In genomic region chr4:68536254-68536653, GRCm38 (mm10) we compare ENCODE assay signal across 20 mouse cellular contexts.
A peak's percentile ranks its signal among the peaks of the same experiment; 100 is the strongest.
DNase-seq lines count a peak whose midpoint lies in the region; ATAC-seq and TF ChIP-seq lines count a peak whose summit lies in the region.
"Had no signal": no experiment of that assay in that cellular context is flagged by ENCODE, and none has a peak within 500 bp of the region (broad histone marks: within the 10 kb centered on the region; RNA-seq: fewer than 3 reads in every experiment).

No protein-coding gene starts in this region.

- H3K27me3 ChIP-seq in forebrain, embryonic 16.5 days (replicated peaks; ENCODE audit: control insufficient read depth, insufficient read depth, low read length) = no peaks in the 10 kb centered on the region
- H3K27me3 ChIP-seq in forebrain, embryonic 10.5 days (ENCODE audit: poor library complexity, severe bottlenecking) = no peaks in the 10 kb centered on the region
- no peaks in the 10 kb centered on the region for H3K27me3 ChIP-seq in midbrain, embryonic 11.5 days (ENCODE audit: control insufficient read depth, insufficient read depth, low read length)
- H3K27me3 ChIP-seq in midbrain, postnatal 0 days (ENCODE audit: insufficient read depth, low read length) = no peaks in the 10 kb centered on the region
- no peaks in the 10 kb centered on the region for H3K27me3 ChIP-seq in heart, embryonic 10.5 days (ENCODE audit: insufficient read depth, poor library complexity, severe bottlenecking)
- H3K27me3 ChIP-seq: embryonic facial prominence, embryonic 12.5 days; heart, embryonic 12.5 days; limb, embryonic 13.5 days; liver, embryonic 12.5 days; neural tube, embryonic 13.5 days had no signal

- H3K4me2 ChIP-seq in forebrain, embryonic 16.5 days (ENCODE audit: low read length) = no peak overlapping the region
- no peak overlapping the region for H3K4me2 ChIP-seq in midbrain, embryonic 11.5 days
- H3K4me2 ChIP-seq in midbrain, postnatal 0 days (ENCODE audit: low read depth, low read length, poor library complexity, severe bottlenecking) = no peak overlapping the region
- H3K4me2 ChIP-seq: embryonic facial prominence, embryonic 12.5 days; heart, embryonic 12.5 days; limb, embryonic 13.5 days; liver, embryonic 12.5 days; neural tube, embryonic 13.5 days had no signal

- H3K9me3 ChIP-seq in forebrain, embryonic 16.5 days (ENCODE audit: control insufficient read depth, low read length) = no peaks in the 10 kb centered on the region
- H3K9me3 ChIP-seq in forebrain, embryonic 10.5 days = no peaks in the 10 kb centered on the region
- H3K9me3 ChIP-seq in midbrain, embryonic 11.5 days (ENCODE audit: control insufficient read depth, low read length) = no peaks in the 10 kb centered on the region
- no peaks in the 10 kb centered on the region for H3K9me3 ChIP-seq in midbrain, postnatal 0 days (ENCODE audit: low read length)
- no peaks in the 10 kb centered on the region for H3K9me3 ChIP-seq in heart, embryonic 10.5 days
- H3K9me3 ChIP-seq: embryonic facial prominence, embryonic 12.5 days; heart, embryonic 12.5 days; limb, embryonic 13.5 days; liver, embryonic 12.5 days; neural tube, embryonic 13.5 days had no signal

- no peak overlapping the region for H3K9ac ChIP-seq in forebrain, embryonic 16.5 days (replicated peaks; ENCODE audit: low read depth, low read length)
- H3K9ac ChIP-seq in midbrain, embryonic 11.5 days (ENCODE audit: low read length) = no peak overlapping the region
- H3K9ac ChIP-seq in midbrain, postnatal 0 days (replicated peaks; ENCODE audit: low read length, poor library complexity, severe bottlenecking) = no peak overlapping the region
- H3K9ac ChIP-seq: embryonic facial prominence, embryonic 12.5 days; heart, embryonic 12.5 days; limb, embryonic 13.5 days; liver, embryonic 12.5 days; neural tube, embryonic 13.5 days had no signal

- DNase-seq in forebrain, embryonic 10.5 days (ENCODE audit: extremely low spot score, low spot score) = no peak
- peak; percentile 82 for DNase-seq in midbrain, embryonic 11.5 days (ENCODE audit: low spot score, missing footprints)
- no peak for DNase-seq in midbrain, postnatal 0 days (ENCODE audit: low spot score)
- DNase-seq in heart, embryonic 10.5 days (ENCODE audit: low spot score) = no peak
- DNase-seq: adrenal gland, adult 8-10 months; cerebellum, adult 18-20 months; cerebellum, postnatal 14 days; gastrocnemius, postnatal 14 days; heart, postnatal 10 days; kidney, postnatal 4 days; lung, adult 18-20 months had no signal

- WGBS in forebrain, embryonic 16.5 days = 31% methylated on average over 3 of the region's 3 CpGs
- 66% methylated on average over 3 of the region's 3 CpGs for WGBS in forebrain, embryonic 10.5 days
- WGBS in midbrain, embryonic 11.5 days = 42% methylated on average over 3 of the region's 3 CpGs
- WGBS in midbrain, postnatal 0 days = 23% methylated on average over 3 of the region's 3 CpGs
- 71% methylated on average over 3 of the region's 3 CpGs for WGBS in heart, embryonic 10.5 days

- H3K36me3 ChIP-seq in forebrain, embryonic 16.5 days (ENCODE audit: control insufficient read depth, insufficient read depth) = no peaks in the 10 kb centered on the region
- H3K36me3 ChIP-seq in forebrain, embryonic 10.5 days (replicated peaks) = no peaks in the 10 kb centered on the region
- no peaks in the 10 kb centered on the region for H3K36me3 ChIP-seq in midbrain, embryonic 11.5 days (ENCODE audit: control insufficient read depth, insufficient read depth, low read length)
- H3K36me3 ChIP-seq in midbrain, postnatal 0 days (ENCODE audit: insufficient read depth, low read length) = no peaks in the 10 kb centered on the region
- H3K36me3 ChIP-seq in heart, embryonic 10.5 days = no peaks in the 10 kb centered on the region
- H3K36me3 ChIP-seq: embryonic facial prominence, embryonic 12.5 days; heart, embryonic 12.5 days; limb, embryonic 13.5 days; liver, embryonic 12.5 days; neural tube, embryonic 13.5 days had no signal

- H3K4me3 ChIP-seq in forebrain, embryonic 16.5 days (replicated peaks; ENCODE audit: low read length) = no peak overlapping the region
- no peak overlapping the region for H3K4me3 ChIP-seq in forebrain, embryonic 10.5 days
- no peak overlapping the region for H3K4me3 ChIP-seq in midbrain, embryonic 11.5 days (ENCODE audit: low read depth, low read length)
- H3K4me3 ChIP-seq in midbrain, postnatal 0 days (ENCODE audit: low read depth, low read length) = no peak overlapping the region
- H3K4me3 ChIP-seq in embryonic fibroblast, embryonic 13.5 days (ENCODE audit: insufficient read depth, low read length) = no peak overlapping the region
- H3K4me3 ChIP-seq in heart, embryonic 10.5 days = no peak overlapping the region
- H3K4me3 ChIP-seq: embryonic facial prominence, embryonic 12.5 days; heart, embryonic 12.5 days; limb, embryonic 13.5 days; liver, embryonic 12.5 days; neural tube, embryonic 13.5 days had no signal

- TF ChIP-seq CTCF in midbrain, postnatal 0 days (IDR thresholded peaks at IDR 0.05) = no peak
- no peak for TF ChIP-seq CTCF in embryonic fibroblast, embryonic 13.5 days (IDR thresholded peaks at IDR 0.05; ENCODE audit: borderline replicate concordance, insufficient read depth, low read length)

- no peak overlapping the region for H3K27ac ChIP-seq in forebrain, embryonic 16.5 days (ENCODE audit: low read length)
- H3K27ac ChIP-seq in forebrain, embryonic 10.5 days = no peak overlapping the region
- H3K27ac ChIP-seq in midbrain, embryonic 11.5 days (ENCODE audit: low read depth, low read length) = no peak overlapping the region
- H3K27ac ChIP-seq in midbrain, postnatal 0 days (ENCODE audit: low read depth, low read length) = no peak overlapping the region
- H3K27ac ChIP-seq in embryonic fibroblast, embryonic 13.5 days (ENCODE audit: insufficient read depth, low read length) = peak overlapping the region; percentile 47; the same call in 1 of the 2 replicates
- H3K27ac ChIP-seq in heart, embryonic 10.5 days = no peak overlapping the region
- H3K27ac ChIP-seq: embryonic facial prominence, embryonic 12.5 days; limb, embryonic 13.5 days; liver, embryonic 12.5 days; neural tube, embryonic 13.5 days had no signal

- ATAC-seq in forebrain, embryonic 16.5 days = peak; percentile 57; the same call in 1 of the 2 replicates
- ATAC-seq in midbrain, embryonic 11.5 days (ENCODE audit: low FRiP score) = no peak
- ATAC-seq in midbrain, postnatal 0 days (ENCODE audit: low FRiP score) = no peak
- no peak for ATAC-seq in activated CD4-positive, CD25-positive, alpha-beta regulatory T cell, adult 4 months
- ATAC-seq: intestine, postnatal 0 days; liver, embryonic 12.5 days had no signal

- peaks cover 2% of the 10 kb centered on the region; the same call in 1 of the 2 replicates for H3K4me1 ChIP-seq in forebrain, embryonic 16.5 days (replicated peaks; ENCODE audit: control insufficient read depth, insufficient read depth, low read length)
- H3K4me1 ChIP-seq in forebrain, embryonic 10.5 days = peaks cover 9% of the 10 kb centered on the region
- H3K4me1 ChIP-seq in midbrain, embryonic 11.5 days (ENCODE audit: control insufficient read depth, insufficient read depth, low read length) = peaks cover 5% of the 10 kb centered on the region; the same call in 1 of the 2 replicates
- no peaks in the 10 kb centered on the region for H3K4me1 ChIP-seq in midbrain, postnatal 0 days (ENCODE audit: insufficient read depth, low read length)
- peaks cover 3% of the 10 kb centered on the region; the same call in 1 of the 2 replicates for H3K4me1 ChIP-seq in embryonic fibroblast, embryonic 13.5 days (ENCODE audit: control insufficient read depth, insufficient read depth, low read length)
- H3K4me1 ChIP-seq in heart, embryonic 10.5 days = no peaks in the 10 kb centered on the region
- H3K4me1 ChIP-seq: embryonic facial prominence, embryonic 12.5 days; heart, embryonic 12.5 days; limb, embryonic 13.5 days; liver, embryonic 12.5 days; neural tube, embryonic 13.5 days had no signal

- TF ChIP-seq POLR2A in embryonic fibroblast, embryonic 13.5 days (IDR thresholded peaks at IDR 0.05; ENCODE audit: low read depth, low read length) = no peak
